Mouse (Mus musculus): ENCODE data around the gene Rtkn.

DNA sequence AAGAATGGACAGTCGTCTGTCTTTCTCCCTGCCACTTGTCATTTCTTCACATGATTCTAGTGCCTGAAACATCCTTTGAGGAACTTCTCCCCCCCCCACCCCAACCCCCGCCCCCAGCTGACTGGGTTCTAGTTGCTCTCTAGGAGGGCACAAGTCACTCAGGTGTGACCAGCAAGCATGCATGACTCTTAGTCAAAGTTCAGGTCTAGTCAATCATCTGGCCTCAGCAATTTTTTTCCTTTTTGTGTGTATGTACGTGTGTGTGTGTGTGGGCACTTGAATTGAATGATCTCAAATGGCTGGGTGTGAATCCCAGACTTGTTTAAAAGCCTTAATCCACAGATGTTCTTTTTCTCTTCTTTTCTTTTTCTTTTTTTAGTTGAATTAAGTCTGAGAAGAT, 1.0 kb upstream of the Rtkn start:
- no peak for TF ChIP-seq ZMIZ1 (IDR thresholded peaks at IDR 0.05; ENCODE audit: low read depth, low read length)
- TF ChIP-seq BHLHE40 (IDR thresholded peaks at IDR 0.05; ENCODE audit: low read depth, low read length): no peak
- no peak for TF ChIP-seq MXI1 (IDR thresholded peaks at IDR 0.05; ENCODE audit: low read depth, low read length)
- TF ChIP-seq POLR2A (IDR thresholded peaks at IDR 0.05; ENCODE audit: low read depth, low read length): no peak
- TF ChIP-seq CTCF (conservative IDR thresholded peaks at IDR 0.05 in 1 of 2, IDR thresholded peaks at IDR 0.05 in 1 of 2; ENCODE audit: low read depth in 2 of 2, low read length in 2 of 2): no peak
- TF ChIP-seq MYC (IDR thresholded peaks at IDR 0.05; ENCODE audit: low read depth, low read length): no peak
- no peak for TF ChIP-seq NRF1 (IDR thresholded peaks at IDR 0.05; ENCODE audit: low read depth, low read length)

All from CH12.LX (cell line).